Mouse (Mus musculus) c-Kit-positive CD71-positive TER-119-positive erythroid progenitor cells, embryonic 14.5 days (primary cell): ENCODE measurements around the gene Gpx4.
A peak's percentile ranks its signal among the peaks of the same experiment; 100 is the strongest.
"Not testable (repeated sequence)": the region's sequence is repeated elsewhere in the genome, so short reads cannot be mapped to it uniquely, and the experiment has no call there.

Experiments used
- DNase-seq: peaks from one replicate; pipeline ENCODE4 v3.0.0-alpha.2; 2013; ENCODE audit warnings: low spot score

Gpx4 gene

GRCm38 (mm10) chr10:80050885-80051617 is 4.1 kb downstream of the Gpx4 start:
- no peak for DNase-seq

GRCm38 (mm10) chr10:80051618-80052373 is 4.8 kb downstream of the Gpx4 start:
- no peak for DNase-seq

GRCm38 (mm10) chr10:80052374-80052764 is 5.4 kb downstream of the Gpx4 start:
- DNase-seq = no peak

GRCm38 (mm10) chr10:80053259-80053780 is 6.4 kb downstream of the Gpx4 start:
- peak; percentile 100 for DNase-seq

- peak; percentile 61 for DNase-seq
Measured at GRCm38 (mm10) chr10:80053831-80054815, 7.2 kb downstream of the Gpx4 start.

GRCm38 (mm10) chr10:80054911-80055310 is 7.9 kb downstream of the Gpx4 start:
- DNase-seq = not testable (repeated sequence)

- no peak for DNase-seq
Measured at GRCm38 (mm10) chr10:80055364-80055763, 8.4 kb downstream of the Gpx4 start.

- DNase-seq = no peak
Measured at GRCm38 (mm10) chr10:80055891-80056290, 8.9 kb downstream of the Gpx4 start.

GRCm38 (mm10) chr10:80056506-80056905 is 9.5 kb downstream of the Gpx4 start:
- no peak for DNase-seq

GRCm38 (mm10) chr10:80056976-80057682 is 10.2 kb downstream of the Gpx4 start:
- no peak for DNase-seq

GRCm38 (mm10) chr10:80057683-80058326 is 10.8 kb downstream of the Gpx4 start:
- DNase-seq = no peak

GRCm38 (mm10) chr10:80063104-80063503 is 16.1 kb downstream of the Gpx4 start:
- no peak for DNase-seq

GRCm38 (mm10) chr10:80063877-80064650 is 17.1 kb downstream of the Gpx4 start:
- no peak for DNase-seq

- DNase-seq = no peak
Measured at GRCm38 (mm10) chr10:80069251-80069650, 22.3 kb downstream of the Gpx4 start.

GRCm38 (mm10) chr10:80069948-80070450 is 23.0 kb downstream of the Gpx4 start:
- no peak for DNase-seq

GRCm38 (mm10) chr10:80070837-80071515 is 24.0 kb downstream of the Gpx4 start:
- peak; percentile 85 for DNase-seq

GRCm38 (mm10) chr10:80071516-80071900 is 24.5 kb downstream of the Gpx4 start:
- DNase-seq = no peak

- DNase-seq = no peak
Measured at GRCm38 (mm10) chr10:80072623-80073489, 25.9 kb downstream of the Gpx4 start.
